Mouse (Mus musculus): ENCODE results near the gene Bahcc1. TPM values are rescaled to one million over a fixed set of nuclear protein-coding genes. Genes with fewer than 3 reads are reported as not detected.

The Bahcc1 gene
- polyA plus RNA-seq, 1 experiment: 10.1 TPM

GRCm38 (mm10) chr11:120264008-120264407, 31.3 kb downstream of the Bahcc1 start:
- TF ChIP-seq CTCF (IDR thresholded peaks at IDR 0.05; ENCODE audit: extremely low read depth, insufficient read depth, low read length) (no peak), POLR2A (IDR thresholded peaks at IDR 0.05; ENCODE audit: extremely low read depth, insufficient read depth, low read length) (no peak)
- H3K4me1 ChIP-seq (ENCODE audit: control insufficient read depth, insufficient read depth, low read length): peaks cover 22% of the 10 kb centered on the region
- H3K27ac ChIP-seq (ENCODE audit: insufficient read depth, low read length): no peak overlapping the region
- H3K4me3 ChIP-seq (ENCODE audit: insufficient read depth, low read length): no peak overlapping the region

- Histone ChIP-seq H3K4me3 (ENCODE audit: insufficient read depth, low read length) (no peak overlapping the region), H3K4me1 (ENCODE audit: control insufficient read depth, insufficient read depth, low read length) (peaks cover 17% of the 10 kb centered on the region), H3K27ac (ENCODE audit: insufficient read depth, low read length) (no peak overlapping the region)
- TF ChIP-seq POLR2A (IDR thresholded peaks at IDR 0.05; ENCODE audit: extremely low read depth, insufficient read depth, low read length): no peak
- TF ChIP-seq CTCF (IDR thresholded peaks at IDR 0.05; ENCODE audit: extremely low read depth, insufficient read depth, low read length): no peak
These were observed 32.7 kb downstream of the Bahcc1 start for GRCm38 (mm10) chr11:120265458-120265857.

GRCm38 (mm10) chr11:120266259-120266758, 33.6 kb downstream of the Bahcc1 start:
- Histone ChIP-seq H3K4me1 (ENCODE audit: control insufficient read depth, insufficient read depth, low read length) (peaks cover 14% of the 10 kb centered on the region), H3K4me3 (ENCODE audit: insufficient read depth, low read length) (no peak overlapping the region)
- TF ChIP-seq CTCF (IDR thresholded peaks at IDR 0.05; ENCODE audit: extremely low read depth, insufficient read depth, low read length): no peak
- no peak for TF ChIP-seq POLR2A (IDR thresholded peaks at IDR 0.05; ENCODE audit: extremely low read depth, insufficient read depth, low read length)

GRCm38 (mm10) chr11:120267274-120267673, 34.5 kb downstream of the Bahcc1 start:
- TF ChIP-seq CTCF (IDR thresholded peaks at IDR 0.05; ENCODE audit: extremely low read depth, insufficient read depth, low read length): no peak
- no peak for TF ChIP-seq POLR2A (IDR thresholded peaks at IDR 0.05; ENCODE audit: extremely low read depth, insufficient read depth, low read length)
- H3K4me3 ChIP-seq (ENCODE audit: insufficient read depth, low read length): no peak overlapping the region
- H3K27ac ChIP-seq (ENCODE audit: insufficient read depth, low read length): no peak overlapping the region
- H3K4me1 ChIP-seq (ENCODE audit: control insufficient read depth, insufficient read depth, low read length): peaks cover 9% of the 10 kb centered on the region

More at GRCm38 (mm10) chr11:120266259-120266758, 33.6 kb downstream of the Bahcc1 start:
- H3K27ac ChIP-seq (ENCODE audit: insufficient read depth, low read length): no peak overlapping the region

GRCm38 (mm10) chr11:120267676-120268075, 34.9 kb downstream of the Bahcc1 start:
- TF ChIP-seq POLR2A (IDR thresholded peaks at IDR 0.05; ENCODE audit: extremely low read depth, insufficient read depth, low read length): no peak
- TF ChIP-seq CTCF (IDR thresholded peaks at IDR 0.05; ENCODE audit: extremely low read depth, insufficient read depth, low read length): no peak
- H3K27ac ChIP-seq (ENCODE audit: insufficient read depth, low read length): no peak overlapping the region
- no peak overlapping the region for H3K4me3 ChIP-seq (ENCODE audit: insufficient read depth, low read length)
- peaks cover 9% of the 10 kb centered on the region for H3K4me1 ChIP-seq (ENCODE audit: control insufficient read depth, insufficient read depth, low read length)

- H3K27ac ChIP-seq (ENCODE audit: insufficient read depth, low read length): no peak overlapping the region
- peaks cover 9% of the 10 kb centered on the region for H3K4me1 ChIP-seq (ENCODE audit: control insufficient read depth, insufficient read depth, low read length)
- TF ChIP-seq CTCF (IDR thresholded peaks at IDR 0.05; ENCODE audit: extremely low read depth, insufficient read depth, low read length) (peak; percentile 12; the same call in 1 of the 2 replicates), POLR2A (IDR thresholded peaks at IDR 0.05; ENCODE audit: extremely low read depth, insufficient read depth, low read length) (no peak)
- H3K4me3 ChIP-seq (ENCODE audit: insufficient read depth, low read length): no peak overlapping the region
These were observed 35.6 kb downstream of the Bahcc1 start for GRCm38 (mm10) chr11:120268195-120268967.

- peaks cover 9% of the 10 kb centered on the region for H3K4me1 ChIP-seq (ENCODE audit: control insufficient read depth, insufficient read depth, low read length)
- H3K4me3 ChIP-seq (ENCODE audit: insufficient read depth, low read length): no peak overlapping the region
- TF ChIP-seq CTCF (IDR thresholded peaks at IDR 0.05; ENCODE audit: extremely low read depth, insufficient read depth, low read length) (no peak), POLR2A (IDR thresholded peaks at IDR 0.05; ENCODE audit: extremely low read depth, insufficient read depth, low read length) (no peak)
- no peak overlapping the region for H3K27ac ChIP-seq (ENCODE audit: insufficient read depth, low read length)
These were observed 36.3 kb downstream of the Bahcc1 start for GRCm38 (mm10) chr11:120269007-120269406.

- no peak overlapping the region for H3K27ac ChIP-seq (ENCODE audit: insufficient read depth, low read length)
- no peak for TF ChIP-seq CTCF (IDR thresholded peaks at IDR 0.05; ENCODE audit: extremely low read depth, insufficient read depth, low read length)
- no peak for TF ChIP-seq POLR2A (IDR thresholded peaks at IDR 0.05; ENCODE audit: extremely low read depth, insufficient read depth, low read length)
These were observed 36.9 kb downstream of the Bahcc1 start for GRCm38 (mm10) chr11:120269498-120270104.

GRCm38 (mm10) chr11:120279335-120279734, 46.6 kb downstream of the Bahcc1 start:
- no peak for TF ChIP-seq CTCF (IDR thresholded peaks at IDR 0.05; ENCODE audit: extremely low read depth, insufficient read depth, low read length)
- no peak for TF ChIP-seq POLR2A (IDR thresholded peaks at IDR 0.05; ENCODE audit: extremely low read depth, insufficient read depth, low read length)
- no peak overlapping the region for H3K27ac ChIP-seq (ENCODE audit: insufficient read depth, low read length)
- no peaks in the 10 kb centered on the region for H3K4me1 ChIP-seq (ENCODE audit: control insufficient read depth, insufficient read depth, low read length)
- H3K4me3 ChIP-seq (ENCODE audit: insufficient read depth, low read length): no peak overlapping the region

More at GRCm38 (mm10) chr11:120269498-120270104, 36.9 kb downstream of the Bahcc1 start:
- no peak overlapping the region for H3K4me3 ChIP-seq (ENCODE audit: insufficient read depth, low read length)
- H3K4me1 ChIP-seq (ENCODE audit: control insufficient read depth, insufficient read depth, low read length): peaks cover 9% of the 10 kb centered on the region

Data from cortical plate, adult 2 months (tissue).